Mouse (Mus musculus): ENCODE data around the gene Csnk1e. TPM values are rescaled to one million over a fixed set of nuclear protein-coding genes. Genes with fewer than 3 reads are reported as not detected.

Csnk1e gene
- polyA plus RNA-seq, 1 experiment from 2014 or later, result 213 TPM

- DNase-seq (ENCODE audit: low spot score) (no peak), ATAC-seq (ENCODE audit: insufficient read depth, low FRiP score, low TSS enrichment) (no peak)
- Histone ChIP-seq H3K27ac (ENCODE audit: low read depth, low read length) (no peak overlapping the region), H3K36me3 (ENCODE audit: control insufficient read depth, insufficient read depth, low read length) (peaks cover 6% of the 10 kb centered on the region; the same call in 1 of the 2 replicates), H3K4me3 (ENCODE audit: low read depth, low read length) (no peak overlapping the region), H3K27me3 (ENCODE audit: control insufficient read depth, insufficient read depth, low read length) (no peaks in the 10 kb centered on the region), H3K9ac (ENCODE audit: low read length) (no peak overlapping the region), H3K4me1 (ENCODE audit: control insufficient read depth, insufficient read depth, low read length) (no peaks in the 10 kb centered on the region), H3K9me3 (ENCODE audit: control insufficient read depth, low read length) (no peaks in the 10 kb centered on the region), H3K4me2 (ENCODE audit: low read depth) (no peak overlapping the region)
- 35% methylated on average over 3 of the region's 3 CpGs for WGBS
Observed at GRCm38 (mm10) chr15:79374760-79375159, 80.6 kb downstream of the Csnk1e start.

GRCm38 (mm10) chr15:79370281-79370843 is 85.0 kb downstream of the Csnk1e start:
- no peak overlapping the region for H3K4me3 ChIP-seq (ENCODE audit: low read depth, low read length)
- H3K27me3 ChIP-seq (ENCODE audit: control insufficient read depth, insufficient read depth, low read length), result no peaks in the 10 kb centered on the region
- no peaks in the 10 kb centered on the region for H3K9me3 ChIP-seq (ENCODE audit: control insufficient read depth, low read length)
- H3K36me3 ChIP-seq (ENCODE audit: control insufficient read depth, insufficient read depth, low read length), result peaks cover 7% of the 10 kb centered on the region
- no peak overlapping the region for H3K4me2 ChIP-seq (ENCODE audit: low read depth)
- no peak overlapping the region for H3K9ac ChIP-seq (ENCODE audit: low read length)
- WGBS, result 87% methylated on average over 7 of the region's 7 CpGs
- DNase-seq (ENCODE audit: low spot score), result no peak
- no peak overlapping the region for H3K27ac ChIP-seq (ENCODE audit: low read depth, low read length)
- no peaks in the 10 kb centered on the region for H3K4me1 ChIP-seq (ENCODE audit: control insufficient read depth, insufficient read depth, low read length)
- no peak for ATAC-seq (ENCODE audit: insufficient read depth, low FRiP score, low TSS enrichment)

- WGBS, result 77% methylated on average over 15 of the region's 15 CpGs
- Histone ChIP-seq H3K4me3 (ENCODE audit: low read depth, low read length) (no peak overlapping the region), H3K4me1 (ENCODE audit: control insufficient read depth, insufficient read depth, low read length) (no peaks in the 10 kb centered on the region), H3K27ac (ENCODE audit: low read depth, low read length) (no peak overlapping the region), H3K9ac (ENCODE audit: low read length) (no peak overlapping the region), H3K36me3 (ENCODE audit: control insufficient read depth, insufficient read depth, low read length) (peaks cover 7% of the 10 kb centered on the region), H3K4me2 (ENCODE audit: low read depth) (no peak overlapping the region), H3K9me3 (ENCODE audit: control insufficient read depth, low read length) (no peaks in the 10 kb centered on the region), H3K27me3 (ENCODE audit: control insufficient read depth, insufficient read depth, low read length) (no peaks in the 10 kb centered on the region)
- DNase-seq (ENCODE audit: low spot score), result no peak
- no peak for ATAC-seq (ENCODE audit: insufficient read depth, low FRiP score, low TSS enrichment)
Observed at GRCm38 (mm10) chr15:79369452-79370280, 85.7 kb downstream of the Csnk1e start.

- no peaks in the 10 kb centered on the region for H3K4me1 ChIP-seq (ENCODE audit: control insufficient read depth, insufficient read depth, low read length)
- H3K4me2 ChIP-seq (ENCODE audit: low read depth), result no peak overlapping the region
- H3K4me3 ChIP-seq (ENCODE audit: low read depth, low read length), result no peak overlapping the region
- H3K27ac ChIP-seq (ENCODE audit: low read depth, low read length), result no peak overlapping the region
- DNase-seq (ENCODE audit: low spot score), result no peak
- no peaks in the 10 kb centered on the region for H3K9me3 ChIP-seq (ENCODE audit: control insufficient read depth, low read length)
- H3K9ac ChIP-seq (ENCODE audit: low read length), result no peak overlapping the region
- 86% methylated on average over 8 of the region's 8 CpGs for WGBS
- no peak for ATAC-seq (ENCODE audit: insufficient read depth, low FRiP score, low TSS enrichment)
- no peaks in the 10 kb centered on the region for H3K27me3 ChIP-seq (ENCODE audit: control insufficient read depth, insufficient read depth, low read length)
- H3K36me3 ChIP-seq (ENCODE audit: control insufficient read depth, insufficient read depth, low read length), result peaks cover 10% of the 10 kb centered on the region
Observed at GRCm38 (mm10) chr15:79368861-79369440, 86.4 kb downstream of the Csnk1e start.

- Histone ChIP-seq H3K27ac (ENCODE audit: low read depth, low read length) (no peak overlapping the region), H3K27me3 (ENCODE audit: control insufficient read depth, insufficient read depth, low read length) (no peaks in the 10 kb centered on the region), H3K36me3 (ENCODE audit: control insufficient read depth, insufficient read depth, low read length) (peaks cover 11% of the 10 kb centered on the region), H3K9me3 (ENCODE audit: control insufficient read depth, low read length) (no peaks in the 10 kb centered on the region), H3K9ac (ENCODE audit: low read length) (no peak overlapping the region), H3K4me2 (ENCODE audit: low read depth) (no peak overlapping the region), H3K4me1 (ENCODE audit: control insufficient read depth, insufficient read depth, low read length) (no peaks in the 10 kb centered on the region), H3K4me3 (ENCODE audit: low read depth, low read length) (no peak overlapping the region)
- ATAC-seq (ENCODE audit: insufficient read depth, low FRiP score, low TSS enrichment) (no peak), DNase-seq (ENCODE audit: low spot score) (no peak)
- 67% methylated on average over 14 of the region's 14 CpGs for WGBS
Observed at GRCm38 (mm10) chr15:79368313-79368811, 87.0 kb downstream of the Csnk1e start.

MicroRNA genes within 50 kb of the gene (microRNA counts, 519-probe panel; counts per million panel counts)
- microRNA mmu-miR-1943, result 171 counts per million, percentile 57 among the panel's probes with 10 or more counts

Small RNA genes lying within 50 kb of the gene (microRNA-seq; reads per million reads assigned to microRNA genes)
- gene Gm44302 (not detected), gene Mir1943 (1.3 reads per million)

Other genes starting within 250 kb of the Csnk1e start
- 27.3 and 28.8 TPM in 2 replicates for gene Pick1, start 226.4 kb downstream of the Csnk1e start, polyA plus RNA-seq (2014; fragmentation: Nextera tagmentation; extraction: Ambion mirVana)
- 0.38 and 0.49 TPM in 2 replicates for gene Gm49486, start 226.2 kb downstream of the Csnk1e start, polyA plus RNA-seq (2014; fragmentation: Nextera tagmentation; extraction: Ambion mirVana)
- not detected in 2 replicates for gene Slc16a8, start 200.8 kb downstream of the Csnk1e start, polyA plus RNA-seq (2014; fragmentation: Nextera tagmentation; extraction: Ambion mirVana)
- 1.9 and 2.3 TPM in 2 replicates for gene Baiap2l2, start 170.0 kb downstream of the Csnk1e start, polyA plus RNA-seq (2014; fragmentation: Nextera tagmentation; extraction: Ambion mirVana)
- gene Pla2g6, start 127.2 kb downstream of the Csnk1e start, polyA plus RNA-seq (2014; fragmentation: Nextera tagmentation; extraction: Ambion mirVana), result 21.9 and 22.9 TPM in 2 replicates
- 1.2 and 2.9 TPM in 2 replicates for gene Maff, start 108.9 kb downstream of the Csnk1e start, polyA plus RNA-seq (2014; fragmentation: Nextera tagmentation; extraction: Ambion mirVana)
- 51.2 and 52.9 TPM in 2 replicates for gene Tmem184b, start 52.0 kb downstream of the Csnk1e start, polyA plus RNA-seq (2014; fragmentation: Nextera tagmentation; extraction: Ambion mirVana)
- not detected in 2 replicates for gene Kcnj4, start 49.7 kb upstream of the Csnk1e start, polyA plus RNA-seq (2014; fragmentation: Nextera tagmentation; extraction: Ambion mirVana)
- 12.1 and 16.9 TPM in 2 replicates for gene Kdelr3, start 60.8 kb upstream of the Csnk1e start, polyA plus RNA-seq (2014; fragmentation: Nextera tagmentation; extraction: Ambion mirVana)
- gene Ddx17, start 91.2 kb upstream of the Csnk1e start, polyA plus RNA-seq (2014; fragmentation: Nextera tagmentation; extraction: Ambion mirVana), result 87.0 and 88.8 TPM in 2 replicates
- 1.1 and 1.5 TPM in 2 replicates for gene Dmc1, start 149.5 kb upstream of the Csnk1e start, polyA plus RNA-seq (2014; fragmentation: Nextera tagmentation; extraction: Ambion mirVana)
- gene Fam227a, start 203.4 kb upstream of the Csnk1e start, polyA plus RNA-seq (2014; fragmentation: Nextera tagmentation; extraction: Ambion mirVana), result 3.5 and 4.0 TPM in 2 replicates
- gene Cby1, start 203.6 kb upstream of the Csnk1e start, polyA plus RNA-seq (2014; fragmentation: Nextera tagmentation; extraction: Ambion mirVana), result 65.5 and 70.8 TPM in 2 replicates
- gene Tomm22, start 215.3 kb upstream of the Csnk1e start, polyA plus RNA-seq (2014; fragmentation: Nextera tagmentation; extraction: Ambion mirVana), result 285 and 287 TPM in 2 replicates
- 14.6 and 16.4 TPM in 2 replicates for gene Josd1, start 232.4 kb upstream of the Csnk1e start, polyA plus RNA-seq (2014; fragmentation: Nextera tagmentation; extraction: Ambion mirVana)
- 39.7 and 42.5 TPM in 2 replicates for gene Gtpbp1, start 235.3 kb upstream of the Csnk1e start, polyA plus RNA-seq (2014; fragmentation: Nextera tagmentation; extraction: Ambion mirVana)

All from neural tube, embryonic 11.5 days (tissue).